Mouse (Mus musculus) limb, embryonic 12.5 days (tissue): ENCODE measurements around the gene Htr2a. TPM values are rescaled to one million over a fixed set of nuclear protein-coding genes. Genes with fewer than 3 reads are reported as not detected.

Experiments
- ATAC-seq: fragments of 200-750 bp; cut with Nextera tagmentation; 2 replicates; pipeline ENCODE4 v1.8.0; 2017; ENCODE audit warnings: low read depth, moderate TSS enrichment; ENCODE audit not compliant: insufficient number of reproducible peaks, insufficient read depth, low FRiP score, low TSS enrichment
- H3K27ac ChIP-seq: fragments of 300-500 bp; sonication (generic); 2 replicates; pipeline ENCODE4 v1.5.1; 2016; ENCODE audit warnings: mild to moderate bottlenecking, moderate library complexity
- H3K27me3 ChIP-seq: fragments of 300-500 bp; sonication (generic); 2 replicates; pipeline ENCODE4 v1.6.1; 2016; ENCODE audit warnings: mild to moderate bottlenecking, moderate library complexity
- H3K36me3 ChIP-seq: fragments of 300-500 bp; sonication (generic); 2 replicates; pipeline ENCODE4 v1.6.1; 2016; ENCODE audit warnings: mild to moderate bottlenecking, moderate library complexity
- H3K4me1 ChIP-seq: fragments of 300-500 bp; sonication (generic); replicated peaks from 2 replicates; pipeline ENCODE4 v1.6.1; 2016
- H3K4me2 ChIP-seq: fragments of 300-500 bp; sonication (generic); 2 replicates; pipeline ENCODE4 v1.6.1; 2016; ENCODE audit warnings: mild to moderate bottlenecking, moderate library complexity
- H3K4me3 ChIP-seq: fragments of 300-500 bp; sonication (generic); replicated peaks from 2 replicates; pipeline ENCODE4 v1.5.1; 2016; ENCODE audit warnings: mild to moderate bottlenecking
- H3K9ac ChIP-seq: fragments of 300-500 bp; sonication (generic); replicated peaks from 2 replicates; pipeline ENCODE4 v1.6.1; 2016; ENCODE audit warnings: mild to moderate bottlenecking, moderate library complexity
- H3K9me3 ChIP-seq: fragments of 300-500 bp; sonication (generic); 2 replicates; pipeline ENCODE4 v1.6.1; 2016; ENCODE audit warnings: mild to moderate bottlenecking, moderate library complexity
- WGBS: fragments of 180-500 bp; shearing (Covaris S2); methylation state at CpG from one replicate; pipeline ENCODE4 v1.1.7; 2016; 5-methylcytosine and 5-hydroxymethylcytosine counted together
- polyA plus RNA-seq: library from polyadenylated mRNA; unstranded; fragments of >200 nt; fragmentation: Nextera tagmentation; extraction: Ambion mirVana; gene quantifications from 2 replicates; pipeline ENCODE4 v1.2.1, GENCODE M21; 2016

Gene Htr2a
- polyA plus RNA-seq: 0.18 TPM in 2 replicates

- Histone ChIP-seq H3K27ac (no peak within 1 kb of the TSS), H3K4me1 (0 out of 2 replicates have a peak, but pooled peaks cover 7% of the 10 kb centered on the region), H3K27me3 (peaks cover 38% of the 10 kb centered on the region), H3K4me2 (peak within 1 kb of the TSS; percentile 70), H3K9ac (peak within 1 kb of the TSS; percentile 5), H3K36me3 (no peaks in the 10 kb centered on the region), H3K9me3 (no peaks in the 10 kb centered on the region), H3K4me3 (peak within 1 kb of the TSS; percentile 41)
- 1% methylated on average over 20 of the region's 20 CpGs for WGBS
- ATAC-seq: no peak
Measured at GRCm38 (mm10) chr14:74640819-74641381, at the start of gene Htr2a. Gene Htr2a (plus strand): TSS chr14:74640840.

GRCm38 (mm10) chr14:74601333-74602087 is 39.1 kb upstream of the Htr2a start:
- H3K4me2 ChIP-seq: no peak overlapping the region
- no peaks in the 10 kb centered on the region for H3K27me3 ChIP-seq
- H3K27ac ChIP-seq: no peak overlapping the region
- no peak for ATAC-seq
- no peak overlapping the region for H3K4me3 ChIP-seq
- H3K9me3 ChIP-seq: no peaks in the 10 kb centered on the region
- H3K36me3 ChIP-seq: no peaks in the 10 kb centered on the region
- 70% methylated on average over 5 of the region's 5 CpGs for WGBS
- no peak overlapping the region for H3K9ac ChIP-seq
- no peaks in the 10 kb centered on the region for H3K4me1 ChIP-seq

GRCm38 (mm10) chr14:74602543-74602942 is 38.1 kb upstream of the Htr2a start:
- Histone ChIP-seq H3K36me3 (no peaks in the 10 kb centered on the region), H3K9me3 (no peaks in the 10 kb centered on the region)
- WGBS: 53% methylated on average over 7 of the region's 7 CpGs

GRCm38 (mm10) chr14:74603131-74603766 is 37.4 kb upstream of the Htr2a start:
- Histone ChIP-seq H3K36me3 (no peaks in the 10 kb centered on the region), H3K4me1 (no peaks in the 10 kb centered on the region), H3K9ac (no peak overlapping the region), H3K4me3 (no peak overlapping the region), H3K9me3 (no peaks in the 10 kb centered on the region), H3K27me3 (no peaks in the 10 kb centered on the region), H3K4me2 (no peak overlapping the region), H3K27ac (no peak overlapping the region)
- WGBS: 77% methylated on average over 7 of the region's 7 CpGs
- no peak for ATAC-seq

More at GRCm38 (mm10) chr14:74602543-74602942, 38.1 kb upstream of the Htr2a start:
- no peaks in the 10 kb centered on the region for H3K4me1 ChIP-seq
- H3K27ac ChIP-seq: no peak overlapping the region
- H3K27me3 ChIP-seq: no peaks in the 10 kb centered on the region
- no peak for ATAC-seq
- H3K4me2 ChIP-seq: no peak overlapping the region
- H3K9ac ChIP-seq: no peak overlapping the region
- no peak overlapping the region for H3K4me3 ChIP-seq

GRCm38 (mm10) chr14:74611326-74611725 is 29.3 kb upstream of the Htr2a start:
- H3K9ac ChIP-seq: no peak overlapping the region
- no peaks in the 10 kb centered on the region for H3K27me3 ChIP-seq
- no peak for ATAC-seq
- H3K4me1 ChIP-seq: no peaks in the 10 kb centered on the region
- H3K4me3 ChIP-seq: no peak overlapping the region
- 88% methylated on average over 8 of the region's 8 CpGs for WGBS
- H3K27ac ChIP-seq: no peak overlapping the region
- H3K9me3 ChIP-seq: no peaks in the 10 kb centered on the region
- no peak overlapping the region for H3K4me2 ChIP-seq
- no peaks in the 10 kb centered on the region for H3K36me3 ChIP-seq

- no peak overlapping the region for H3K9ac ChIP-seq
- no peaks in the 10 kb centered on the region for H3K36me3 ChIP-seq
- no peaks in the 10 kb centered on the region for H3K4me1 ChIP-seq
- H3K4me2 ChIP-seq: no peak overlapping the region
- 56% methylated on average over 4 of the region's 4 CpGs for WGBS
- H3K27ac ChIP-seq: no peak overlapping the region
- no peaks in the 10 kb centered on the region for H3K27me3 ChIP-seq
- H3K4me3 ChIP-seq: no peak overlapping the region
- H3K9me3 ChIP-seq: no peaks in the 10 kb centered on the region; the same call in 1 of the 2 replicates
- ATAC-seq: no peak
Measured at GRCm38 (mm10) chr14:74618858-74619257, 21.8 kb upstream of the Htr2a start.

GRCm38 (mm10) chr14:74638071-74638470 is 2.6 kb upstream of the Htr2a start:
- 0 out of 2 replicates have a peak, but pooled peaks cover 7% of the 10 kb centered on the region for H3K4me1 ChIP-seq
- no peak overlapping the region for H3K4me2 ChIP-seq
- no peaks in the 10 kb centered on the region for H3K9me3 ChIP-seq
- no peaks in the 10 kb centered on the region for H3K36me3 ChIP-seq
- no peak overlapping the region for H3K9ac ChIP-seq
- no peak overlapping the region for H3K4me3 ChIP-seq
- ATAC-seq: no peak
- 84% methylated on average over 4 of the region's 4 CpGs for WGBS
- H3K27me3 ChIP-seq: peaks cover 35% of the 10 kb centered on the region
- H3K27ac ChIP-seq: no peak overlapping the region

- ATAC-seq: no peak
- Histone ChIP-seq H3K4me2 (peak overlapping the region; percentile 70), H3K9ac (peak overlapping the region; percentile 5; the same call in 1 of the 2 replicates), H3K4me1 (0 out of 2 replicates have a peak, but pooled peaks cover 7% of the 10 kb centered on the region), H3K36me3 (no peaks in the 10 kb centered on the region), H3K27me3 (peaks cover 38% of the 10 kb centered on the region), H3K4me3 (peak overlapping the region; percentile 41), H3K9me3 (no peaks in the 10 kb centered on the region), H3K27ac (no peak overlapping the region)
- WGBS: 23% methylated on average over 17 of the region's 17 CpGs
Measured at GRCm38 (mm10) chr14:74641668-74642230, 1.1 kb downstream of the Htr2a start.

- H3K4me3 ChIP-seq: no peak overlapping the region
Measured at GRCm38 (mm10) chr14:74643296-74643695, 2.7 kb downstream of the Htr2a start.

GRCm38 (mm10) chr14:74646107-74646793 is 5.6 kb downstream of the Htr2a start:
- peaks cover 20% of the 10 kb centered on the region for H3K27me3 ChIP-seq
- H3K27ac ChIP-seq: no peak overlapping the region
- no peaks in the 10 kb centered on the region for H3K4me1 ChIP-seq
- whole genome bisulfite sequencing: 70% methylated on average over 11 of the region's 11 CpGs
- H3K9me3 ChIP-seq: no peaks in the 10 kb centered on the region
- no peak overlapping the region for H3K4me3 ChIP-seq
- no peak overlapping the region for H3K9ac ChIP-seq
- ATAC-seq: no peak
- no peaks in the 10 kb centered on the region for H3K36me3 ChIP-seq
- no peak overlapping the region for H3K4me2 ChIP-seq

More at GRCm38 (mm10) chr14:74643296-74643695, 2.7 kb downstream of the Htr2a start:
- Histone ChIP-seq H3K36me3 (no peaks in the 10 kb centered on the region), H3K27ac (no peak overlapping the region), H3K9ac (no peak overlapping the region), H3K4me1 (0 out of 2 replicates have a peak, but pooled peaks cover 7% of the 10 kb centered on the region), H3K27me3 (peaks cover 38% of the 10 kb centered on the region), H3K9me3 (no peaks in the 10 kb centered on the region), H3K4me2 (0 out of 2 replicates have a peak overlapping the region, but pooled peaks have one; percentile 10)
- 0% methylated on average over 4 of the region's 4 CpGs for WGBS
- no peak for ATAC-seq
